Mouse (Mus musculus): ENCODE data around the gene Wdr82. TPM values are rescaled to one million over a fixed set of nuclear protein-coding genes. Genes with fewer than 3 reads are reported as not detected.

Wdr82 gene
- polyA plus RNA-seq (2015; fragmentation: Nextera tagmentation; extraction: Ambion mirVana) = 20.7 and 20.8 TPM in 2 replicates

GRCm38 (mm10) chr9:106170556-106171345, at the start of gene Wdr82:
Gene Wdr82 (plus strand): TSS chr9:106170928.
- under 1% methylated on average over 68 of the region's 81 CpGs for WGBS
- Histone ChIP-seq H3K4me3 (ENCODE audit: low read length) (peak within 1 kb of the TSS; percentile 99), H3K9me3 (ENCODE audit: low read length) (no peaks in the 10 kb centered on the region), H3K9ac (replicated peaks; ENCODE audit: low read length) (peak within 1 kb of the TSS; percentile 94), H3K27ac (ENCODE audit: low read length) (peak within 1 kb of the TSS; percentile 98), H3K4me1 (ENCODE audit: insufficient read depth, low read length) (peaks cover 34% of the 10 kb centered on the region), H3K27me3 (ENCODE audit: insufficient read depth, low read length) (no peaks in the 10 kb centered on the region), H3K36me3 (ENCODE audit: insufficient read depth, low read length) (no peaks in the 10 kb centered on the region), H3K4me2 (replicated peaks; ENCODE audit: low read depth, low read length) (peak within 1 kb of the TSS; percentile 86)
- ATAC-seq (ENCODE audit: low FRiP score, low TSS enrichment) = peak; percentile 93

- no peak overlapping the region for H3K27ac ChIP-seq (ENCODE audit: low read length)
- 0 out of 2 replicates have a peak, but pooled peaks have one; percentile 51 for ATAC-seq (ENCODE audit: low FRiP score, low TSS enrichment)
- no peak overlapping the region for H3K9ac ChIP-seq (replicated peaks; ENCODE audit: low read length)
- H3K4me1 ChIP-seq (ENCODE audit: insufficient read depth, low read length) = no peaks in the 10 kb centered on the region
- no peak overlapping the region for H3K4me2 ChIP-seq (replicated peaks; ENCODE audit: low read depth, low read length)
- no peaks in the 10 kb centered on the region for H3K36me3 ChIP-seq (ENCODE audit: insufficient read depth, low read length)
- no peaks in the 10 kb centered on the region for H3K9me3 ChIP-seq (ENCODE audit: low read length)
- H3K27me3 ChIP-seq (ENCODE audit: insufficient read depth, low read length) = no peaks in the 10 kb centered on the region
- no peak overlapping the region for H3K4me3 ChIP-seq (ENCODE audit: low read length)
- 43% methylated on average over 4 of the region's 4 CpGs for WGBS
Observed at GRCm38 (mm10) chr9:106123599-106123998, 47.1 kb upstream of the Wdr82 start.

DNA sequence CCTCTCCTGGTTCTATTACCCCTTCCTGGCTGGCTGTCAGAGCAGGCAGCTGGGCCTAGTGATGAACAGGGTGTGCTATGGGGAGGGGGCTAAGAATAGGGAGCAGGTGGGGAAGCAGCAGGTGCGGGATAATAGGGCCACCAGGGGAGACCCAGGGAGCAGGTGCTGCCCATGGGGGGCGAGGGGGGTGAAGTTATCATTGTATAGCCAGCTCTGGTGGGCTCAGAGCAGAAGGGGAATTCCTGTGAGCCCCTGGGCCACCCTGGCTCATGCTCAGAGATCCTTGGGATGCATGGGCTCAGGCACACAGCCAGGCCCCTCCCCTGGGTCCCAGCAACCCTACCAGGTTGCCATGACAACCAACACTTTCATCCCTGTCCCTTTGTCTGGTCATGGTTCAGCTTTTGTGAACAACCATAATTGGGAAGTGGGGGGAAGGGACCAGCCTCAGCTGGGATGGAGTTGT, 43.9 kb upstream of the Wdr82 start:
- Histone ChIP-seq H3K9me3 (ENCODE audit: low read length) (no peaks in the 10 kb centered on the region), H3K27ac (ENCODE audit: low read length) (no peak overlapping the region), H3K4me1 (ENCODE audit: insufficient read depth, low read length) (no peaks in the 10 kb centered on the region), H3K27me3 (ENCODE audit: insufficient read depth, low read length) (no peaks in the 10 kb centered on the region), H3K36me3 (ENCODE audit: insufficient read depth, low read length) (no peaks in the 10 kb centered on the region), H3K4me3 (ENCODE audit: low read length) (no peak overlapping the region), H3K9ac (replicated peaks; ENCODE audit: low read length) (no peak overlapping the region), H3K4me2 (replicated peaks; ENCODE audit: low read depth, low read length) (no peak overlapping the region)
- no peak for ATAC-seq (ENCODE audit: low FRiP score, low TSS enrichment)
- WGBS = 67% methylated on average over 2 of the region's 2 CpGs

GRCm38 (mm10) chr9:106129072-106129471, 41.7 kb upstream of the Wdr82 start:
- ATAC-seq (ENCODE audit: low FRiP score, low TSS enrichment) = no peak
- no peaks in the 10 kb centered on the region for H3K27me3 ChIP-seq (ENCODE audit: insufficient read depth, low read length)
- H3K4me1 ChIP-seq (ENCODE audit: insufficient read depth, low read length) = no peaks in the 10 kb centered on the region
- H3K27ac ChIP-seq (ENCODE audit: low read length) = no peak overlapping the region
- H3K4me2 ChIP-seq (replicated peaks; ENCODE audit: low read depth, low read length) = no peak overlapping the region
- WGBS = 64% methylated on average over 2 of the region's 2 CpGs
- no peak overlapping the region for H3K4me3 ChIP-seq (ENCODE audit: low read length)
- H3K36me3 ChIP-seq (ENCODE audit: insufficient read depth, low read length) = no peaks in the 10 kb centered on the region
- H3K9me3 ChIP-seq (ENCODE audit: low read length) = no peaks in the 10 kb centered on the region
- no peak overlapping the region for H3K9ac ChIP-seq (replicated peaks; ENCODE audit: low read length)

DNA sequence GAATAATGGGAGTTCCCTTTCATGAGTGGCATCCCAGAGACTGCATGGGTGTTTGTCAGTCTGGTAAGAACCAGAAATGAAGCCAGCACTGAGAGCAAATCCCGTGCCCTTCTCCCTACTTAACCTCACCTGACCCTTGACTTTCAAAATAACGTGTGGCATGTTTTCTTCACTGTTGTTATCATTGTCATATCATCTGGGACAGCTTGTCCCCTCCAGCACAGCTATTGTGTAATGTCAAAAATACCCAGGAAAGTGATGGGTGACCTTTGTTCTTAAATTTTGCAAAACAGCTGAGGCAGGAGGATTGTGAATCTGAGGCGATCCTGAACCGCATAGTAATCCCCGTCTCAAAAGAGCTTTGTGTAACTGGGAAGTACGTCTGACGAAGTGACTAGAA, 40.5 kb upstream of the Wdr82 start:
- Histone ChIP-seq H3K27ac (ENCODE audit: low read length) (no peak overlapping the region), H3K4me3 (ENCODE audit: low read length) (no peak overlapping the region), H3K9ac (replicated peaks; ENCODE audit: low read length) (no peak overlapping the region), H3K4me1 (ENCODE audit: insufficient read depth, low read length) (no peaks in the 10 kb centered on the region), H3K9me3 (ENCODE audit: low read length) (no peaks in the 10 kb centered on the region), H3K36me3 (ENCODE audit: insufficient read depth, low read length) (no peaks in the 10 kb centered on the region), H3K4me2 (replicated peaks; ENCODE audit: low read depth, low read length) (no peak overlapping the region), H3K27me3 (ENCODE audit: insufficient read depth, low read length) (no peaks in the 10 kb centered on the region)
- 81% methylated on average over 7 of the region's 7 CpGs for WGBS
- no peak for ATAC-seq (ENCODE audit: low FRiP score, low TSS enrichment)

DNA sequence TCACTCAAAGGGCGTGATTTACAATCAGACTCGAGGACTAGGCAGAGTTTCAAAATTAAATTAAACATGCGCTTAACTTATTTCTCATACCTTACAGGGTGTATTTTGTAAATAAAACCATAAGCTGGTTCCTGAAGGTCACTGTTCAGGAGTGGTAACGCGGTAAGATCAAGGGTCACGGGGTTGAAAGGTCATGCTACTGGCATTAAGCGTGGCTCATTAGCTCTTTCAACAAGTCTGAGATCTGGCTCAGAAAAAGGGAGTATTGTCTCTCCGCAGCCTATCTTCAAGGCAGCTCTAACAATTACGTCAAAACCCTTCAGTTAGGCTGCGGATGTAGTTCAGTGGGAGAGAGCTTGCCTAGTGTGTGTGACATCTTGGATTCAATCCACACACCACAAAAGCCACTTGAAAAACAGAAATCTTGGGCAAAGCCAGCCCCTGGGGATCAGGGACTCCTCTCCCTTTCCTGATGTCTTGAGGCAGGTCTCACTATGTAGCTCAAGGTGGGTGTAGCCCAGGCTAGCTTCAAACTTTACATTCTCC, 33.0 kb upstream of the Wdr82 start:
- H3K27me3 ChIP-seq (ENCODE audit: insufficient read depth, low read length) = no peaks in the 10 kb centered on the region
- H3K4me1 ChIP-seq (ENCODE audit: insufficient read depth, low read length) = no peaks in the 10 kb centered on the region
- H3K9ac ChIP-seq (replicated peaks; ENCODE audit: low read length) = no peak overlapping the region
- no peak overlapping the region for H3K27ac ChIP-seq (ENCODE audit: low read length)
- no peak overlapping the region for H3K4me2 ChIP-seq (replicated peaks; ENCODE audit: low read depth, low read length)
- H3K9me3 ChIP-seq (ENCODE audit: low read length) = no peaks in the 10 kb centered on the region
- WGBS = 49% methylated on average over 10 of the region's 10 CpGs
- H3K4me3 ChIP-seq (ENCODE audit: low read length) = no peak overlapping the region
- no peak for ATAC-seq (ENCODE audit: low FRiP score, low TSS enrichment)
- H3K36me3 ChIP-seq (ENCODE audit: insufficient read depth, low read length) = no peaks in the 10 kb centered on the region

DNA sequence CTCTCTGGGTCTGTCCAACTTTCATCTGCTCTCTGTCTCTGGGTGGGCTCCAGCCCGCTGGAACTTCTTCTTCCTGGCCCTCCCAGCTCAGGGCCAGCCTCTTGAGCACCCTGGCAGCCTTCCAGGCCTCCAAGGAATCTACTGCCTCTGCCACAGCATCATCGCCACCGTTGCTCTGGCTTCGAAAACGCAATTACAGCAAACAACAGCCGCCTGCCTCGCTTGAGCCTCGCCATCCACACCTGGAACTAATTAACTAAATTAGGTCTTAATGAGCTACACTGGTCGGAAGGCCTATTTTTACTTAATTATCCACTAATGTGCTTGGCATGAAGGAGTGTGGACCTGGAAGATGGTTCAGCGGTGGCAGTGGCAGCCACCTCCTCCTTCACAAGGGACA, 31.0 kb upstream of the Wdr82 start:
- H3K4me3 ChIP-seq (ENCODE audit: low read length) = no peak overlapping the region
- no peak overlapping the region for H3K27ac ChIP-seq (ENCODE audit: low read length)
- no peaks in the 10 kb centered on the region for H3K27me3 ChIP-seq (ENCODE audit: insufficient read depth, low read length)
- H3K36me3 ChIP-seq (ENCODE audit: insufficient read depth, low read length) = no peaks in the 10 kb centered on the region
- no peaks in the 10 kb centered on the region for H3K9me3 ChIP-seq (ENCODE audit: low read length)
- H3K4me1 ChIP-seq (ENCODE audit: insufficient read depth, low read length) = no peaks in the 10 kb centered on the region
- WGBS = 40% methylated on average over 10 of the region's 10 CpGs
- no peak overlapping the region for H3K9ac ChIP-seq (replicated peaks; ENCODE audit: low read length)
- no peak for ATAC-seq (ENCODE audit: low FRiP score, low TSS enrichment)
- H3K4me2 ChIP-seq (replicated peaks; ENCODE audit: low read depth, low read length) = no peak overlapping the region

GRCm38 (mm10) chr9:106141955-106142354, 28.8 kb upstream of the Wdr82 start:
- Histone ChIP-seq H3K27me3 (ENCODE audit: insufficient read depth, low read length) (0 out of 2 replicates have a peak, but pooled peaks cover 3% of the 10 kb centered on the region), H3K9ac (replicated peaks; ENCODE audit: low read length) (no peak overlapping the region), H3K36me3 (ENCODE audit: insufficient read depth, low read length) (no peaks in the 10 kb centered on the region), H3K9me3 (ENCODE audit: low read length) (no peaks in the 10 kb centered on the region), H3K4me3 (ENCODE audit: low read length) (no peak overlapping the region), H3K4me1 (ENCODE audit: insufficient read depth, low read length) (no peaks in the 10 kb centered on the region), H3K27ac (ENCODE audit: low read length) (no peak overlapping the region), H3K4me2 (replicated peaks; ENCODE audit: low read depth, low read length) (no peak overlapping the region)
- no peak for ATAC-seq (ENCODE audit: low FRiP score, low TSS enrichment)
- WGBS = 81% methylated on average over 12 of the region's 12 CpGs

- Histone ChIP-seq H3K27ac (ENCODE audit: low read length) (no peak overlapping the region), H3K4me2 (replicated peaks; ENCODE audit: low read depth, low read length) (no peak overlapping the region), H3K36me3 (ENCODE audit: insufficient read depth, low read length) (no peaks in the 10 kb centered on the region), H3K4me3 (ENCODE audit: low read length) (no peak overlapping the region), H3K27me3 (ENCODE audit: insufficient read depth, low read length) (peaks cover 25% of the 10 kb centered on the region), H3K4me1 (ENCODE audit: insufficient read depth, low read length) (peaks cover 4% of the 10 kb centered on the region; the same call in 1 of the 2 replicates), H3K9me3 (ENCODE audit: low read length) (no peaks in the 10 kb centered on the region), H3K9ac (replicated peaks; ENCODE audit: low read length) (no peak overlapping the region)
- no peak for ATAC-seq (ENCODE audit: low FRiP score, low TSS enrichment)
- WGBS = 88% methylated on average over 7 of the region's 7 CpGs
Observed at GRCm38 (mm10) chr9:106144176-106144575, 26.6 kb upstream of the Wdr82 start.

DNA sequence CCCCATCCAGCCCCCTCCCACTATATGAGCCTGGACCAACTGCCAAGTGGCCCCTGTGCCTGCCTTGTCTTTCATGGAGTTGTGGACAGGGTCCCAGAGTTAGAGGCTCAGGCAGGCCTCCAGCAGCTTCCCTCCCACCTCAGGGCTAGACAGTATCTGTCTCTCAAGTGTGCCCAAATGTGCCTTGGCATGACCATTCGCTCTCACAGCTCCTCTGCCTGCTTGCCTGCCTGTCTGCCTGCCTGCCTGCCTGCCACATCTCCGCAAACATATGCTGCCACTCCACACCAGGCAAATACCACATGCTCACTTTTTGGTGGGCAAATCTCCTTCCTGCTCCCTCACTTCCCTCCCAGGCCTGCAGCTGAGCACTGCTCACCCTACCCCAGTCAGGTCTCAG, 25.1 kb upstream of the Wdr82 start:
- 75% methylated on average over 2 of the region's 2 CpGs for WGBS
- no peak overlapping the region for H3K4me2 ChIP-seq (replicated peaks; ENCODE audit: low read depth, low read length)
- no peak overlapping the region for H3K27ac ChIP-seq (ENCODE audit: low read length)
- no peaks in the 10 kb centered on the region for H3K36me3 ChIP-seq (ENCODE audit: insufficient read depth, low read length)
- ATAC-seq (ENCODE audit: low FRiP score, low TSS enrichment) = no peak
- no peak overlapping the region for H3K9ac ChIP-seq (replicated peaks; ENCODE audit: low read length)
- no peaks in the 10 kb centered on the region for H3K9me3 ChIP-seq (ENCODE audit: low read length)
- H3K27me3 ChIP-seq (ENCODE audit: insufficient read depth, low read length) = peaks cover 39% of the 10 kb centered on the region
- peaks cover 8% of the 10 kb centered on the region; the same call in 1 of the 2 replicates for H3K4me1 ChIP-seq (ENCODE audit: insufficient read depth, low read length)
- H3K4me3 ChIP-seq (ENCODE audit: low read length) = no peak overlapping the region
